In the genomic region with DNA sequence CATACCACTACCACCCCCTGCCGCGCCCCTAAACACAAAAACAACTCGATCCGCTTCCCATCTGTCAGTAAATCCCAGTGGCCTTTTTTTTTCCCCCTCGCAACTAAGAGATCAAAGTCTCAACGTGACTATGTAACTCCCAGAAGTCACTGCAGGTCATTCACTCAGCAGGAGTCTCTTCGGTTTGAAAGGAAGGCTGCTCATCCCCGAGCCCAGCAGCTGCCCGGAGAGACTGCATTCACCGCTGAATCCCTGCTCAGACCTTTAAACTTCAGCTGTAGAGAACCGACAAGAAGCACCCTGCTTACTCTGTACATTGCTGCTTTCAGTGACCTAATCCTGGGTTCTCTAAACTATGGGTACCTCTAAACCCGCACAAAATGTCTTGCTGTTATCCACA, we compare ENCODE assay signal across 8 mouse cellular contexts. TPM values are rescaled to one million over a fixed set of nuclear protein-coding genes. Genes with fewer than 3 reads are reported as not detected.
A peak's percentile ranks its signal among the peaks of the same experiment; 100 is the strongest.
DNase-seq lines count a peak whose midpoint lies in the region; ATAC-seq and TF ChIP-seq lines count a peak whose summit lies in the region.

No protein-coding gene starts in this region.

- H3K27ac ChIP-seq in heart, embryonic 11.5 days (ENCODE audit: low read depth, low read length): no peak overlapping the region
- no peak overlapping the region; the same call in 1 of the 2 replicates for H3K27ac ChIP-seq in heart, adult 2 months
- H3K27ac ChIP-seq in forebrain, embryonic 11.5 days (ENCODE audit: low read depth, low read length): 0 out of 2 replicates have a peak overlapping the region, but pooled peaks have one; percentile 21
- no peak overlapping the region for H3K27ac ChIP-seq in midbrain, postnatal 0 days (ENCODE audit: low read depth, low read length)

- 0 out of 2 replicates have a peak, but pooled peaks cover 2% of the 10 kb centered on the region for H3K79me2 ChIP-seq in heart, adult 2 months (replicated peaks; ENCODE audit: control insufficient read depth, insufficient read depth, low read length)

- H3K27me3 ChIP-seq in heart, embryonic 11.5 days (ENCODE audit: control insufficient read depth, insufficient read depth, low read length): no peaks in the 10 kb centered on the region
- no peaks in the 10 kb centered on the region for H3K27me3 ChIP-seq in heart, adult 2 months (ENCODE audit: control insufficient read depth, insufficient read depth, low read length)
- no peaks in the 10 kb centered on the region for H3K27me3 ChIP-seq in forebrain, embryonic 11.5 days (ENCODE audit: control insufficient read depth, insufficient read depth, low read length)
- H3K27me3 ChIP-seq in midbrain, postnatal 0 days (ENCODE audit: insufficient read depth, low read length): 0 out of 2 replicates have a peak, but pooled peaks cover 4% of the 10 kb centered on the region

- no peaks in the 10 kb centered on the region for H3K4me1 ChIP-seq in heart, embryonic 11.5 days (ENCODE audit: control insufficient read depth, insufficient read depth, low read length)
- H3K4me1 ChIP-seq in heart, adult 2 months (ENCODE audit: control insufficient read depth, insufficient read depth, low read length): no peaks in the 10 kb centered on the region; the same call in 1 of the 2 replicates
- H3K4me1 ChIP-seq in forebrain, embryonic 11.5 days (replicated peaks; ENCODE audit: control insufficient read depth, insufficient read depth, low read length): peaks cover 3% of the 10 kb centered on the region; the same call in 1 of the 2 replicates
- 0 out of 2 replicates have a peak, but pooled peaks cover 2% of the 10 kb centered on the region for H3K4me1 ChIP-seq in midbrain, postnatal 0 days (ENCODE audit: insufficient read depth, low read length)

- H3K9ac ChIP-seq in heart, embryonic 11.5 days (ENCODE audit: low read depth, low read length): no peak overlapping the region
- no peak overlapping the region for H3K9ac ChIP-seq in heart, adult 2 months (ENCODE audit: low read depth, low read length)
- H3K9ac ChIP-seq in forebrain, embryonic 11.5 days (ENCODE audit: low read length): 0 out of 2 replicates have a peak overlapping the region, but pooled peaks have one; percentile 10
- H3K9ac ChIP-seq in midbrain, postnatal 0 days (replicated peaks; ENCODE audit: low read length, poor library complexity, severe bottlenecking): 0 out of 2 replicates have a peak overlapping the region, but pooled peaks have one; percentile 13

- WGBS in heart, embryonic 11.5 days (ENCODE audit: insufficient replicate concordance): 10% methylated on average over 12 of the region's 12 CpGs
- 34% methylated on average over 12 of the region's 12 CpGs for WGBS in heart, adult 2 months
- 1% methylated on average over 12 of the region's 12 CpGs for WGBS in forebrain, embryonic 11.5 days
- WGBS in midbrain, postnatal 0 days: 2% methylated on average over 12 of the region's 12 CpGs

- no peaks in the 10 kb centered on the region; the same call in 1 of the 2 replicates for H3K36me3 ChIP-seq in heart, embryonic 11.5 days (ENCODE audit: control insufficient read depth, insufficient read depth, low read length)
- peaks cover 5% of the 10 kb centered on the region; the same call in 1 of the 2 replicates for H3K36me3 ChIP-seq in heart, adult 2 months (ENCODE audit: control insufficient read depth, insufficient read depth, low read length)
- no peaks in the 10 kb centered on the region for H3K36me3 ChIP-seq in forebrain, embryonic 11.5 days (ENCODE audit: control insufficient read depth, insufficient read depth, low read length)
- H3K36me3 ChIP-seq in midbrain, postnatal 0 days (ENCODE audit: insufficient read depth, low read length): no peaks in the 10 kb centered on the region

- no peak for DNase-seq in heart, adult 2 months
- peak; percentile 63 for DNase-seq in forebrain, embryonic 11.5 days (ENCODE audit: low spot score)
- peak; percentile 13 for DNase-seq in kidney, postnatal 10 days
- peak; percentile 63 for DNase-seq in midbrain, postnatal 0 days (ENCODE audit: low spot score)
- DNase-seq in adrenal gland, adult (ENCODE audit: inconsistent age in 2 of 2, low spot score in 1 of 2): no peak
- no peak for DNase-seq in urinary bladder, postnatal 4 days (ENCODE audit: low spot score in 2 of 2)
- no peak for DNase-seq in spleen, postnatal 4 days (ENCODE audit: low spot score in 2 of 2)

- H3K4me2 ChIP-seq in heart, embryonic 11.5 days: peak overlapping the region; percentile 44
- peak overlapping the region; percentile 20; the same call in 1 of the 2 replicates for H3K4me2 ChIP-seq in forebrain, embryonic 11.5 days (ENCODE audit: low read depth, low read length, severe bottlenecking)
- H3K4me2 ChIP-seq in midbrain, postnatal 0 days (ENCODE audit: low read depth, low read length, poor library complexity, severe bottlenecking): peak overlapping the region; percentile 45

- ATAC-seq in heart, embryonic 11.5 days (replicated peaks; ENCODE audit: insufficient number of reproducible peaks, low FRiP score, low TSS enrichment): no peak
- ATAC-seq in forebrain, embryonic 11.5 days (replicated peaks; ENCODE audit: low FRiP score): peak; percentile 65
- ATAC-seq in midbrain, postnatal 0 days (ENCODE audit: low FRiP score): no peak

- H3K9me3 ChIP-seq in heart, embryonic 11.5 days (replicated peaks; ENCODE audit: control insufficient read depth, low read length): no peaks in the 10 kb centered on the region
- no peaks in the 10 kb centered on the region for H3K9me3 ChIP-seq in forebrain, embryonic 11.5 days (ENCODE audit: control insufficient read depth, low read length)
- no peaks in the 10 kb centered on the region for H3K9me3 ChIP-seq in midbrain, postnatal 0 days (ENCODE audit: low read length)

- no peak for TF ChIP-seq POLR2A in heart, adult 2 months (IDR thresholded peaks at IDR 0.05; ENCODE audit: insufficient read depth, low read depth, low read length)

- TF ChIP-seq CTCF in heart, adult 2 months (IDR thresholded peaks at IDR 0.05): no peak
- TF ChIP-seq CTCF in midbrain, postnatal 0 days (IDR thresholded peaks at IDR 0.05): no peak

- intact Hi-C loops in heart, adult 2 months (cut with DNase I): no loop called here

- TF ChIP-seq EP300 in heart, adult 2 months (IDR thresholded peaks at IDR 0.05; ENCODE audit: insufficient read depth, low read depth, low read length): no peak

- H3K4me3 ChIP-seq in heart, embryonic 11.5 days (ENCODE audit: low read depth, low read length): no peak overlapping the region
- H3K4me3 ChIP-seq in heart, adult 2 months: no peak overlapping the region
- H3K4me3 ChIP-seq in forebrain, embryonic 11.5 days (ENCODE audit: low read depth, low read length): no peak overlapping the region
- H3K4me3 ChIP-seq in midbrain, postnatal 0 days (ENCODE audit: low read depth, low read length): peak overlapping the region; percentile 17; the same call in 1 of the 2 replicates

RNA-seq across cellular contexts. Expression of a gene that starts 31.4 kb away (rescaled TPM):
- 37.4 and 45.2 TPM in 2 replicates for polyA plus RNA-seq in heart, embryonic 11.5 days (2014; fragmentation: Nextera tagmentation; extraction: Ambion mirVana)
- 100 to 1,000 TPM; 312 to 403 TPM for total RNA-seq in heart, adult 2 months (2021)
- polyA plus RNA-seq in heart, adult 2 months (2012; rRNA removed): 102 and 180 TPM in 2 replicates
- polyA plus RNA-seq in forebrain, embryonic 11.5 days (2014; fragmentation: Nextera tagmentation; extraction: Ambion mirVana): 2.0 and 2.2 TPM in 2 replicates
- total RNA-seq in midbrain, postnatal 0 days (2014; rRNA removed): 0.76 and 1.4 TPM in 2 replicates
- 0.43 and 0.57 TPM in 2 replicates for polyA plus RNA-seq in midbrain, postnatal 0 days (2015; fragmentation: Nextera tagmentation; extraction: Ambion mirVana)

Comparison
In these comparisons a context has a peak if more than half of its experiments do, and no peak if none do; other contexts are left out.
1. H3K9ac ChIP-seq: peak in forebrain, embryonic 11.5 days (single experiment) and midbrain, postnatal 0 days (single experiment); none in heart, embryonic 11.5 days (single experiment) and heart, adult 2 months (single experiment).
2. DNase-seq: peak in forebrain, embryonic 11.5 days (single experiment), kidney, postnatal 10 days (single experiment) and midbrain, postnatal 0 days (single experiment); none in heart, adult 2 months (0 of 2), adrenal gland, adult (0 of 2), urinary bladder, postnatal 4 days (0 of 2) and spleen, postnatal 4 days (0 of 2).
3. RNA of a gene that starts 31.4 kb away (polyA plus RNA-seq): 102 to 180 TPM in heart, adult 2 months and 37.4 to 45.2 TPM in heart, embryonic 11.5 days; 2.0 to 2.2 TPM in forebrain, embryonic 11.5 days and 0.43 to 0.57 TPM in midbrain, postnatal 0 days; every median in the first group is over 10 times any median in the second.
4. Peak in every context shown above with its lines, with median percentiles within 50 percentile points of each other: H3K4me2 ChIP-seq.